Mouse (Mus musculus) spleen, adult 2 months (tissue): ENCODE measurements at regions not wholly inside any gene's neighbourhood (a gene's known extent, or its start where the extent isn't known, plus 50 kb on each side); places are given as distances from the start of the nearest gene placed in this dataset.

Experiments
- CTCF ChIP-seq: fragments of 200-500 bp; IDR thresholded peaks from 2 replicates; pipeline ENCODE4 v1.5.1; 2011; ENCODE audit warnings: mild to moderate bottlenecking, inconsistent platforms; ENCODE audit not compliant: insufficient read depth, insufficient read length, insufficient replicate concordance; ENCODE audit errors: extremely low read depth
- POLR2A ChIP-seq: fragments of 200-500 bp; IDR thresholded peaks from 2 replicates; pipeline ENCODE4 v1.6.1; 2011; ENCODE audit warnings: low read depth, low read length, inconsistent platforms

GRCm38 (mm10) chr6:82831211-82831610 lies 57.0 kb upstream of the Hk2 start:
- TF ChIP-seq CTCF (no peak), POLR2A (no peak)
